Mouse (Mus musculus) left cerebral cortex, adult 2 months (tissue): ENCODE measurements around the gene Nln. TPM values are rescaled to one million over a fixed set of nuclear protein-coding genes. Genes with fewer than 3 reads are reported as not detected.

Experiments used
- DNase-seq, 2 experiments: peaks; one replicate each; pipeline ENCODE4 v3.0.0; 2021 to 2022; ENCODE audit warnings: low spot score in 2 of 2, mixed read lengths in 1 of 2; ENCODE audit errors: extremely low spot score in 1 of 2
- H3K27ac ChIP-seq: fragments of 200-600 bp; 2 replicates; pipeline ENCODE4 v1.8.1; 2022
- H3K4me3 ChIP-seq: fragments of 200-600 bp; 2 replicates; pipeline ENCODE4 v1.8.1; 2022
- CTCF ChIP-seq: fragments of 200-600 bp; IDR thresholded peaks from 2 replicates; pipeline ENCODE4 v1.8.1; 2022; ENCODE audit warnings: antibody characterized with exemption, mild to moderate bottlenecking, moderate library complexity
- intact Hi-C: fragments of 180-260 bp; cut with DNase I; formaldehyde crosslinking; loops from one replicate; pipeline ENCODE4 v1.15.1; 2025
- total RNA-seq, 2 experiments: library from RNA; stranded (reverse); gene quantifications; 2 replicates each; pipeline ENCODE4 v1.2.3; 2021

Gene Nln
- total RNA-seq, 2 experiments from 2014 or later: 24.1 to 27.0 TPM

DNA sequence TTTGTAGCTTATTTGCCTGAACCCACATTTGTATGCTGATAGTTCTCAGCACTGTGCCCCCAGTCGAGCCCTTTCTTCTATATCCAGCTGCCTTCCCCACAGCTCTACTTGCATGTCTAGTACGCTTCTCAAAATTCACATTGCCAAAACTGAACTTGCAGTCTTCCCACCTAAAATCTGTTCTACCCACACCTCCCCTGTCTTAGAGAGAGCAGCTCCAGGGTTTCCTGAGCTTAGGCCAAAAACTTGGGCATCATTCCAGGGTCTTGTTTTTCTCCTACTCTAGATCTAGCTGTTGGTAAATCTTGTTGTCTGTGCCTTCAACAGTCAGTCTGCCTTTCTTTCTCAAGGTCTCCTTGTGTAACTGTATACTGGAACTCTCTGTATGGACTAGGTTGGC lies 5.4 kb upstream of the Nln start:
- TF ChIP-seq CTCF: no peak
- Histone ChIP-seq H3K27ac (peak overlapping the region; percentile 40), H3K4me3 (no peak overlapping the region)
- intact Hi-C loops: no loop called here
- DNase-seq: peak in 1 of 2 experiments; percentile 35

DNA sequence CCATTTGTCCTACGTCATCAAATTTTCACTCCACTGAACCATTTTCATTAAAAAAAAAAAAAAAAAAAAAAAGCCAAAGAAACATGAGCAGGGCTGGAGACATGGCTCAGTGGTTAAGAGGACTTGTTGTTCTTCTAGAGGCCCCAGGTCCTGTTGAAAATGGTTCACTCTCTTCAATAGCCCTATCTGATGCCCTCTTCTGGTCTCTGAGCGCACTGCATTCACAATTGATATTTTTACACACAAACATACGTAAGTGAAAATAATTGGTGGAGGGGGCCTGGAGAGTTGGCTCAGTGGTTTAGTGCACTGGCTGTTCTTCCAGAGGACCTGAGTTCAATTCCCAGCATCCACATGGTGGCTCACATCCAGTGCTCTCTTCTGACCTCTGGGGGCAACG lies 4.4 kb upstream of the Nln start:
- intact Hi-C loops: no loop called here
- peak; percentile 23 for TF ChIP-seq CTCF
- H3K4me3 ChIP-seq: no peak overlapping the region
- H3K27ac ChIP-seq: no peak overlapping the region
- DNase-seq: no peak

DNA sequence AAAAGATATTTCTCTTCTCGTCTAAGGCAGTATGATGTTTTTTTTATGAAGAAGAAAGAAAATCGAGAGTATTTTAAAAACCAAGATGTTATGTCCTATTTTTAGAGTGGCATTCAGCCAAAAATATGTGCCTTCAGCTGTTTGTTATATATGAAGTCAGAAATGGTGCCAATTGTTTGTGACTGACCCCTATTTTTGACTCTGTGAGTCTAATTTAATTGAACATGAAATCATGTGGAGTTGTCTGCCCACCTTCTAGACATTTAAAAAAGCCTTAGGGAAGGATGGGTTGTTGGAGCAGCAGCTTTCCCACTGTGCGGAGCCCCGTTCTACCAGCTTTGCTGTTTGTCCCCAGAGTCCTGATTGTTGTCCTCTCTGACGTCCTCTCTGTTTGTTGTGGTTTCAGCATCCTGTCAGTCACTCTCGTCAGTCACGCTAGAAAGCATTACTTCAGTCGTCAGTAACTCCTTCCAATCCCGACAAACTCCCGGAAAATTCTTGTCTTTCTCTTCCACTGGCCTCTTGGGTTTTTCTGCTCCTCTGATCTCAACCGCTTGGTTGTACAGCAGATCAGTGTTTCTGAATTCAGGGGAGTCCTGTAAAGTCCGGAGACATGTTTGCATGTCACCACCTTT lies 3.0 kb upstream of the Nln start:
- no peak for DNase-seq
- Histone ChIP-seq H3K27ac (peak overlapping the region; percentile 73), H3K4me3 (peak overlapping the region; percentile 95)
- TF ChIP-seq CTCF: no peak
- intact Hi-C loops: no loop called here

DNA sequence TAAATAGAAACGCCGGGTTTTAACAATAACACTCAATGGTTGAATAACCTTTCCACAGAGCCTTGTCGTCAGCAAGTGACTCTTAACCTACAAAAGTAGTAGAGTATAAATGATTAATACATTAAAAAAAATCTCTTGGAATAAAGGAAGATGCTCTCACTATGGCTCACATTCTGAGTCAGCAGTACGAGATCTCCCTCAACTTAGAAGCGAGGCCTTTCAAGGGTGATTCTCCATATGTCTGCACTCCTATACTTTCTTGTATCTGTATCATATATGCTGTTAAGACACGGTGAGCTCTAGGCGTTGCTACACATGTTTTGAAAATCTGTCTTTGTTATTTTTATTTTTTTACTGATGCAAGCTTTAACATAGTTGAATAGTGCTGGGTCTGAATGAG lies 1.1 kb upstream of the Nln start:
- TF ChIP-seq CTCF: no peak
- no peak for DNase-seq
- H3K27ac ChIP-seq: peak overlapping the region; percentile 91
- intact Hi-C loops: no loop called here
- peak overlapping the region; percentile 95 for H3K4me3 ChIP-seq

DNA sequence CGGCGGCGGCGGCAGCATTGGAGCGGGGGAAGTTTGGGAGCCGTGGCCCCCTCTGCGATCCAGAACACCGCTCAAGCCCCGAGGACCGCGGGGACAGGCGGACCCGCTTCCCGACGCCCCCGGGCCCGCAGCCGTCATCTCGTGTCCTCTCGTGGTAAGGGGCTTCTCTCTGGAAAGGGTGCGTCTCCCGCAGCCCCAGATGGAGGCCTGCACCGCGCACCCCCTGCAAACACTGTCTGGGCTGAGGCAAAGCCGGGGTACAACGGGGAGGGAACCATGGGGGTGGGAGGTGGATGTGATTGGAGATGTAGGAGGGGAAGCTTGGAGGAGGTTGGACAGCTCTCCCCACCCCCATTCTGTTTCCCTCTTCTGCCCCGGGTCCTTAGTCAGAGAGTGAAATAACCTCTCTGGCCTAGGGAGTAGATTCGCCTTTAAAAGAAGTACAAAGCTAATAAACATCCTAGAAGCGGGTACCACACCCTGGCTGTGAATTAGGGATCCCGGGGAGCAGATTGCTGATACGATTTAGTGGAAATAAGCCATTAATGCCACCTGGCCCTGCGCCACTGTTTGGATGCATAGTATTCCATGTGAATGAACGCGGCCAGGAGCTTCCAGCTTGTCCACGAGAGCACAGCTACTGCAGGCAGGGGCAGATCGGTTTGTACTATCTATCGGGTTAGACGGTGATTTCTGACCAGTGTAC lies 555 bp upstream of the Nln start:
- no peak for TF ChIP-seq CTCF
- Histone ChIP-seq H3K4me3 (peak overlapping the region; percentile 95), H3K27ac (peak overlapping the region; percentile 91)
- intact Hi-C loops: loop anchor here (2.0 to 5.0 kb wide), 2 partner anchors 189 to 338 kb away; partner anchors contain the start of genes Erbin and Srek1
- DNase-seq: peak; percentile 34 to 39

DNA sequence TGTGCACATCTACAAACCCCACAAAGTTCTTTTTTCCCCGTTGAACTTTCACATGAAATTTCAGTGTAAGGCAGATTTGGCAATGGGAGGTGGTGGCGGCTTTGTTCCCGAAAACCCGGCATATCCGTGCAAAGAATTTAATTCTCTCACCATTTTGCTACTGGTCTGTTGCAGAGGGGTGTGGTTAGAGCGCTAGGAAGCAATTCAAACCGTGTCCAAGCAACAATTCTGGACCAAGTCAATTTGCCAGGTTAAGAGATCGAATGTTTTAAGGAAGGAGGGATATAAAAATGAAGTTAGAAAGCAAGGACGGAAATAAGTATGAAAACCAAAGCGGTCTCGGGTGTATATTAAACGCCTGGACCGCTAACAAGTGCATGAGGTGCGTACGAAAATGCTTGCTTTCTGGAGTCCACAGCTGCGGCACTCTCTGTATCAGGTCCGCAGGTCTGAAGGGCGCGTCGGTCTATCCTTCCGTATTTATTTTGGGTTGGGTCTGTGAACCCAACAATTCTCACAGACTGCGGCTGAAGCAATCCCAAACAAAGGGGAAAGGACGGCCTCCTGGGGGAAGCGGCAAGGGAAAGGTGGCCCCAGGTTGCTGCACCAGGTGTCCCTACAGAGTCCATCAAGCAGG lies 645 bp downstream of the Nln start:
- intact Hi-C loops: loop anchor here (2.0 to 5.0 kb wide), 2 partner anchors 188 to 336 kb away; partner anchors contain the start of genes Erbin and Srek1
- no peak for DNase-seq
- TF ChIP-seq CTCF: no peak
- peak overlapping the region; percentile 95 for H3K4me3 ChIP-seq
- H3K27ac ChIP-seq: peak overlapping the region; percentile 67

DNA sequence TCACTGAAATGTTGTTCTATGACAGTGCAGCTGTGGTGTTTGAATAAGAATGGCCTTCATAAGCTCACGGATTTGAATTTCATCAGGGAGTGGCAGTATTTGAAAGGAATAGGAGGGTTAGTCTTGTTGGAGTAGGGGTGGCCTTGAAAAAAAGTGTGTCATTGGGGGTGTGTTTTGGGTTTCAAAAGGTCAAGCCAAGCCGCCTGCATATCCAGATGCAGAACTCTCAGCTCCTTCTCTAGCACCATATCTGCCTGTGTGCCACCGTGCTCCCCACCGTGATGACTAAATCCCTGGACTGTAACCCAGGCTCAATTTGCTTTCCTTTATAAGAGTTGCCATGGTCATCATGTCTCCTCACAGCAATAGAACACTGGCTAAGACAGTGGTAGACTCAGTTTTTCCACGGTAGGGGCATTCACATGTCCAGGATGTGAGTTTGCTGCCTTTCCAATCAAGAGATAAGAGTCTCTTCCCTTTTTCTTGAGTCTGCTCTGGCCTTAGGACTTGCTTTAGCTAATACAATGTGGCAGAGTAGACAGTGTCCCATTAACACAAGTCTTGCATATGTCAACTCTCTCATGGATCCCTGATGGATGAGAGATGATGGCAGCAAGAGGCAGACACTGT lies 7.7 kb downstream of the Nln start:
- no peak overlapping the region for H3K4me3 ChIP-seq
- intact Hi-C loops: no loop called here
- no peak for TF ChIP-seq CTCF
- H3K27ac ChIP-seq: no peak overlapping the region
- no peak for DNase-seq

DNA sequence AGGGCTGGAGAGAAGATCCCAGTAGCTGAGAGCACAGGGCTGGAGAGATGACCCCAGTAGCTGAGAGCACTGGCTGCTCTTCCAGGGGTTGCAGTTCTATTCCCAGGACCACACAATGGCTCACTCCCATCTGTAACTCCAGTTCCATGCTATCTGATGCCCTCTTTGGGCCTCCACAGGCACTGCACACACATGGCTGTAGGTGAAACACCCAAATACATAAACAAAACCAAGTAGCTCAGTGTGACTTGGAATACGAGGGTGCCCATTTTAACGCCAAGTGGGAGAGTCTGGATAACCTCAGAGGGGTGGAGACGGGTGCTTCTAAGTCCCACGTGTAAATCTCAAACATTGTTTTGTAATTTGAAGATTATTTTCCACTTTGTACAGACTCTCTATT lies 9.0 kb downstream of the Nln start:
- intact Hi-C loops: no loop called here
- Histone ChIP-seq H3K27ac (no peak overlapping the region), H3K4me3 (no peak overlapping the region)
- DNase-seq: no peak
- no peak; the same call in 1 of the 2 replicates for TF ChIP-seq CTCF

DNA sequence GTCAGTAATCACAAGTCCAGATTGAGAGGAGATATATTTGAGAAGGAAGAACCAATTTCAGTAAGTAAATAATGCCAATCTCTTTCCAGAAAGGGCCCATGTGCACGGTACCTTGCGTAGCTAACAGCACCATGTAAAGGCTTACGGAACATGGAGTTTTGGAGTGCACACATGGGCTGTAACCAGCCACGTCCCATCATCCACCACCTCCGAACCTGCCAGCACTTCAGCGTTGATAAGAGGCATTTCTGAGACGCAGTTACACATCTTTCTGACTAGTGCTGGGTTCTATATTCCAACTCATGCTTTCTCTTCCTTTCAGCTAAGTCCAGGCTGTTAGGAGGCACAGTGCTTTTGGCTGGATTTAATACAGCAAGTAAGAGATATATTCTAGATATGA lies 12.2 kb downstream of the Nln start:
- intact Hi-C loops: no loop called here
- DNase-seq: no peak
- TF ChIP-seq CTCF: no peak

DNA sequence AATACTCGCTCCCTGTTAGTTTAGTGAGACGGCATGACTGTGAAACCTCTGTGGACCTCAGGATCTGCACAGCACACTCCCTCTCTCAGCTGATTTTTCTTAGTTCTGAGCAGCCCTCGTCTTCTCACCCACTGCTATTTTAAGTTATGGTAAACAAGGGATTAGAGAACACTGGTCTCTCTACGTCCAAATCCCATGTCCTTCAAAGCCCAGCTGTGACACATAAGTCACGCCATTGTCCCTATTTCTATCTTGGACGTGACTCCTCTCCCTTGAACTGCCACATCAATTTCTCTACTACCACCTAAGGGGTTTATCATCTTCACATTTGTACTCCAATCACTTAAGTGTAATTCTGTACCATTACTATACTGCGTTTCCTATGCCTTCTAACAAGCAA lies 13.5 kb downstream of the Nln start:
- TF ChIP-seq CTCF: no peak
- Histone ChIP-seq H3K4me3 (no peak overlapping the region), H3K27ac (no peak overlapping the region)
- intact Hi-C loops: no loop called here
- no peak for DNase-seq

More for the DNA sequence above, 12.2 kb downstream of the Nln start:
- no peak overlapping the region for H3K27ac ChIP-seq
- no peak overlapping the region for H3K4me3 ChIP-seq

DNA sequence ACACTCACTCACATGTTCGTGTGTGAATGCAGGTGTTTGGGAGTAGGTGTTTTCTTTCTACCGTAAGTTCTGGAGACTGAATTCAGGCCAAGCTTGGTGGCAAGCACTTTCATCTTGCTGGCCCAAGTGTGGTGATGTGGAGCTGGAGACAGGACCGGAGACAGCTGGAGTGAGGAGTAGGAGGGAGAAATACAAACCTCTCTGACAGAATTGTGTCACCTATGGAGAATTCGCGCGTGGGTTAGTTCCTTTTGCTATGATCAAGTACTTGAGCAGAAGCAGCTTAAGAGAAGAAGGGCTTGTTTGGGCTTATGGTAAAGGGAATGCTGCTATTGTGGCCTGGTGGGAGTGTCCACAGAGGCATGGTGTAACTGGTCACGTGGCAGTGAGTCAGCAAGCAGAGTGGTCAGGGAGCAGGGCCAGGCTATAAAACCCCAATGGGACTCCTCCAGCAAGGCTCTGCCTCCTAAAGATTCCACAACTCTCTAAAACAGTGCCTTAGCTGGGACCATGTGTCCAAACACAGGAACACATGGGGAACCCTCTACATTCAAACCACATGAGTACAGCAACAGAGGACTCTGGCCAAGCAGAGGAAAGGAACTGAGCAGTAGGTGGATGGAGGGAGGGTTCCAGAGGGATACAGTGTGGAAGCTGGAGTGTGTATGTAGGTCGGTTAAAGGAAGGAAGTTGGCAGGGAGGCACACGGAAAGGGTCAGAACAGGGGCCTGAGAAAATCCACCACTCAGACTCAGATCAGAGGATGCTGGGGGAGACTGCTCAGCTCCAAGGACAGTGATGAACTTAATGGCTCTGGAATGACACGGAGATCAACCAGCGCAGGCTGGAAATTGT lies 14.7 kb downstream of the Nln start:
- TF ChIP-seq CTCF: no peak
- intact Hi-C loops: loop anchor here (5.0 kb wide), 1 partner anchor 392 kb away; no protein-coding TSS in a partner anchor
- DNase-seq: no peak
- Histone ChIP-seq H3K27ac (no peak overlapping the region), H3K4me3 (no peak overlapping the region)
